Mouse (Mus musculus): ENCODE results near the gene Atf4. TPM values are rescaled to one million over a fixed set of nuclear protein-coding genes. Genes with fewer than 3 reads are reported as not detected.

Gene Atf4
- polyA plus RNA-seq, 1 experiment from 2014 or later: 139 TPM

Other genes with a start within 250 kb of the Atf4 start
- gene Pdgfb, start 240.2 kb upstream of the Atf4 start, polyA plus RNA-seq (2014; fragmentation: Nextera tagmentation; extraction: Ambion mirVana): 2.8 and 2.9 TPM in 2 replicates
- 11.3 and 13.6 TPM in 2 replicates for gene Syngr1, start 163.8 kb upstream of the Atf4 start, polyA plus RNA-seq (2014; fragmentation: Nextera tagmentation; extraction: Ambion mirVana)
- 1,023 and 1,042 TPM in 2 replicates for gene Rpl3, start 163.3 kb upstream of the Atf4 start, polyA plus RNA-seq (2014; fragmentation: Nextera tagmentation; extraction: Ambion mirVana)
- gene Tab1, start 122.1 kb upstream of the Atf4 start, polyA plus RNA-seq (2014; fragmentation: Nextera tagmentation; extraction: Ambion mirVana): 36.7 and 40.0 TPM in 2 replicates
- 8.8 and 9.2 TPM in 2 replicates for gene Mgat3, start 81.5 kb upstream of the Atf4 start, polyA plus RNA-seq (2014; fragmentation: Nextera tagmentation; extraction: Ambion mirVana)
- 47.0 and 47.1 TPM in 2 replicates for gene Mief1, start 21.2 kb upstream of the Atf4 start, polyA plus RNA-seq (2014; fragmentation: Nextera tagmentation; extraction: Ambion mirVana)
- gene AC140267.1, start 19.3 kb upstream of the Atf4 start, polyA plus RNA-seq (2014; fragmentation: Nextera tagmentation; extraction: Ambion mirVana): not detected in 2 replicates
- gene Rps19bp1, start 9.1 kb downstream of the Atf4 start, polyA plus RNA-seq (2014; fragmentation: Nextera tagmentation; extraction: Ambion mirVana): 69.1 and 69.4 TPM in 2 replicates
- 0.12 and 0.17 TPM in 2 replicates for gene Cacna1i, start 32.1 kb downstream of the Atf4 start, polyA plus RNA-seq (2014; fragmentation: Nextera tagmentation; extraction: Ambion mirVana)